16 mouse cellular contexts compared by ENCODE assay signal in the genomic region with DNA sequence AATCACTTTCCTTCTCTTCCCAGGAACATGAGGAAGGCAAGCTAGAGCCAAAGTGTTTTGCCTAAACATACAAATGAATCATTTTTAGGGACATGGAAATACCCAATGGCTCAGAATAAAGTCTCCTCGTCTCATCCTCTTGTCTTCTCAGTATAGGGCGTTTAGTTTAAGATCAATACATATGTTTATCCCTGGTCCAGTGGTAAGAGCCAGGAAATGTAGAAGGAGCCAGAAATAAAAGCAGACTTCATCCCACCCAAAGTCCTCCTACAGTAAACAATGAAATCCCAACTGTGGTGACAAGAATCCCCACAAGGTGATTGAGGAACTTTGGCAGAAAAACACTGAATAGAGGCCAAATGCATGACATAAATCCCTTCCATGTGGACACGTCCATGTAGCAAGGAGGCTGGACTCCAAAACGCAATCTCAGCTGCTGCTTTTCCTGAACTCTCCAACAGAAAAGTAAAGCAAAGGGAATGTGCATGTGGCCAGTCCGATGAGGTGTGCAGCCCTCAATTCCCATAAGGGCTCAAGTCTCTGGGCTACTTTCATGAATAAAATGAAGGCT.
DNase-seq lines count a peak whose midpoint lies in the region; ATAC-seq and TF ChIP-seq lines count a peak whose summit lies in the region.
"Had no signal": no experiment of that assay in that cellular context is flagged by ENCODE, and none has a peak within 500 bp of the region (broad histone marks: within the 10 kb centered on the region; RNA-seq: fewer than 3 reads in every experiment).

No protein-coding gene starts in this region.

- no peak overlapping the region for H3K27ac ChIP-seq in heart, embryonic 10.5 days
- no peak overlapping the region for H3K27ac ChIP-seq in limb, embryonic 14.5 days (replicated peaks; ENCODE audit: low read depth, low read length)
- H3K27ac ChIP-seq in limb, embryonic 10.5 days, result no peak overlapping the region
- H3K27ac ChIP-seq: hindbrain, embryonic 10.5 days; layer of hippocampus, adult 2 months; limb, embryonic 13.5 days; neural tube, embryonic 13.5 days had no signal

- no peak for ATAC-seq in limb, embryonic 14.5 days (ENCODE audit: low FRiP score, low read depth)

- no peak overlapping the region for H3K9ac ChIP-seq in limb, embryonic 14.5 days (ENCODE audit: low read depth, low read length, severe bottlenecking)
- H3K9ac ChIP-seq: heart, embryonic 12.5 days; limb, embryonic 13.5 days; neural tube, embryonic 13.5 days had no signal

- no peak overlapping the region for H3K4me3 ChIP-seq in heart, embryonic 10.5 days
- H3K4me3 ChIP-seq in limb, embryonic 14.5 days (replicated peaks; ENCODE audit: low read length), result no peak overlapping the region
- H3K4me3 ChIP-seq in limb, embryonic 10.5 days, result no peak overlapping the region
- H3K4me3 ChIP-seq: heart, embryonic 12.5 days; hindbrain, embryonic 10.5 days; layer of hippocampus, adult 2 months; limb, embryonic 13.5 days; neural tube, embryonic 13.5 days had no signal

- TF ChIP-seq POLR2A in limb, embryonic 14.5 days (IDR thresholded peaks at IDR 0.05; ENCODE audit: borderline replicate concordance, extremely low read depth, insufficient read depth, insufficient read length), result no peak

- H3K4me2 ChIP-seq in limb, embryonic 14.5 days (replicated peaks; ENCODE audit: low read depth, low read length, severe bottlenecking), result no peak overlapping the region
- H3K4me2 ChIP-seq: heart, embryonic 12.5 days; limb, embryonic 13.5 days; neural tube, embryonic 13.5 days had no signal

- H3K4me1 ChIP-seq in heart, embryonic 10.5 days, result no peaks in the 10 kb centered on the region
- no peaks in the 10 kb centered on the region for H3K4me1 ChIP-seq in limb, embryonic 14.5 days (ENCODE audit: control insufficient read depth, insufficient read depth, low read length)
- H3K4me1 ChIP-seq in limb, embryonic 10.5 days, result no peaks in the 10 kb centered on the region
- H3K4me1 ChIP-seq: heart, embryonic 12.5 days; limb, embryonic 13.5 days had no signal

- peak; percentile 20 for DNase-seq in adrenal gland, postnatal 10 days
- no peak for DNase-seq in adrenal gland, adult 8-10 months
- DNase-seq in heart, embryonic 10.5 days (ENCODE audit: low spot score), result peak; percentile 43
- DNase-seq in heart, adult 11 months, result no peak
- DNase-seq in limb, embryonic 14.5 days (ENCODE audit: low spot score), result peak; percentile 23
- DNase-seq in limb, embryonic 10.5 days (ENCODE audit: low spot score), result no peak
- DNase-seq in cerebellum, postnatal 25 days, result peak; percentile 40 to 42
- no peak for DNase-seq in urinary bladder, adult 18-20 months (ENCODE audit: low spot score in 2 of 2)
- DNase-seq: gastrocnemius, postnatal 25 days; kidney, adult 11 months; thymus, postnatal 4 days had no signal

- H3K27me3 ChIP-seq in heart, embryonic 10.5 days (ENCODE audit: insufficient read depth, poor library complexity, severe bottlenecking), result no peaks in the 10 kb centered on the region
- no peaks in the 10 kb centered on the region for H3K27me3 ChIP-seq in limb, embryonic 14.5 days (ENCODE audit: control insufficient read depth, insufficient read depth, low read length)
- 0 out of 2 replicates have a peak, but pooled peaks cover 4% of the 10 kb centered on the region for H3K27me3 ChIP-seq in limb, embryonic 10.5 days (ENCODE audit: low read depth, poor library complexity, severe bottlenecking)
- H3K27me3 ChIP-seq: heart, embryonic 12.5 days; limb, embryonic 13.5 days; neural tube, embryonic 13.5 days had no signal

- no peaks in the 10 kb centered on the region for H3K9me3 ChIP-seq in heart, embryonic 10.5 days
- H3K9me3 ChIP-seq in limb, embryonic 14.5 days (ENCODE audit: control insufficient read depth, low read length), result no peaks in the 10 kb centered on the region
- no peaks in the 10 kb centered on the region for H3K9me3 ChIP-seq in limb, embryonic 10.5 days (replicated peaks)
- H3K9me3 ChIP-seq: heart, embryonic 12.5 days; hindbrain, embryonic 10.5 days; limb, embryonic 13.5 days; neural tube, embryonic 13.5 days had no signal

- no peaks in the 10 kb centered on the region for H3K36me3 ChIP-seq in heart, embryonic 10.5 days
- no peaks in the 10 kb centered on the region for H3K36me3 ChIP-seq in limb, embryonic 14.5 days (ENCODE audit: control insufficient read depth, insufficient read depth, low read length)
- H3K36me3 ChIP-seq in limb, embryonic 10.5 days, result no peaks in the 10 kb centered on the region
- H3K36me3 ChIP-seq: heart, embryonic 12.5 days; hindbrain, embryonic 10.5 days; limb, embryonic 13.5 days; neural tube, embryonic 13.5 days had no signal

- 78% methylated on average over 5 of the region's 5 CpGs for WGBS in heart, embryonic 10.5 days
- WGBS in limb, embryonic 14.5 days, result 63% methylated on average over 5 of the region's 5 CpGs
- 83% methylated on average over 5 of the region's 5 CpGs for WGBS in limb, embryonic 10.5 days

Comparison
In these comparisons a context has a peak if more than half of its experiments do, and no peak if none do; other contexts are left out.
1. DNase-seq: peak in adrenal gland, postnatal 10 days (single experiment), heart, embryonic 10.5 days (single experiment), limb, embryonic 14.5 days (single experiment) and cerebellum, postnatal 25 days (2 of 2); none in adrenal gland, adult 8-10 months (single experiment), heart, adult 11 months (single experiment), limb, embryonic 10.5 days (single experiment) and urinary bladder, adult 18-20 months (0 of 2).